Mouse (Mus musculus) CH12.LX (cell line): ENCODE measurements around the gene Dnajc17. TPM values are rescaled to one million over a fixed set of nuclear protein-coding genes. Genes with fewer than 3 reads are reported as not detected.
A peak's percentile ranks its signal among the peaks of the same experiment; 100 is the strongest.

Experiments
- DNase-seq: peaks from one replicate; pipeline ENCODE4 v3.0.0-alpha.2; 2013; ENCODE audit errors: extremely low read depth
- H3K27ac ChIP-seq: 2 replicates; pipeline ENCODE4 v1.5.1; 2012; ENCODE audit warnings: low read depth, mild to moderate bottlenecking, control low read depth, moderate library complexity; ENCODE audit not compliant: insufficient read depth
- H3K27me3 ChIP-seq: replicated peaks from 2 replicates; pipeline ENCODE3; 2012; ENCODE audit warnings: inconsistent platforms
- H3K36me3 ChIP-seq, 2 experiments: replicated peaks in 1 of 2; 2 replicates each; pipeline versions ENCODE3 to v1.6.1; 2012; ENCODE audit warnings: inconsistent platforms in 1 of 2, low read length in 1 of 2, mild to moderate bottlenecking in 1 of 2, mixed read lengths in 1 of 2, moderate library complexity in 1 of 2; ENCODE audit not compliant: control insufficient read depth in 1 of 2, insufficient read depth in 1 of 2
- H3K4me1 ChIP-seq, 2 experiments: 2 replicates each; pipeline ENCODE4 v1.6.1; 2012; ENCODE audit warnings: inconsistent platforms in 1 of 2, moderate library complexity in 1 of 2; ENCODE audit not compliant: insufficient read depth in 2 of 2, control insufficient read depth in 1 of 2
- H3K4me2 ChIP-seq: 2 replicates; pipeline ENCODE4 v1.6.1; 2012; ENCODE audit warnings: low read depth, mild to moderate bottlenecking, control low read depth; ENCODE audit not compliant: poor library complexity, insufficient read depth, severe bottlenecking
- H3K4me3 ChIP-seq, 3 experiments: fragments of 150-350 bp in 1 of 3; sonication (generic) in 1 of 3; replicated peaks in 1 of 3; 2 replicates each; pipeline versions ENCODE3 to v1.5.1; 2011 to 2012; ENCODE audit warnings: low read depth in 2 of 3, low read length in 2 of 3, mild to moderate bottlenecking in 2 of 3, moderate library complexity in 2 of 3, control low read depth in 1 of 3, improper control_type of control experiment in 1 of 3, inconsistent platforms in 1 of 3, mixed read lengths in 1 of 3; ENCODE audit not compliant: poor library complexity in 1 of 3
- H3K79me2 ChIP-seq: replicated peaks from 2 replicates; pipeline ENCODE4 v1.6.1; 2012; ENCODE audit warnings: mild to moderate bottlenecking, moderate library complexity; ENCODE audit not compliant: control insufficient read depth, poor library complexity, insufficient read depth, severe bottlenecking; ENCODE audit errors: extremely low read depth
- H3K9ac ChIP-seq: 2 replicates; pipeline ENCODE4 v1.6.1; 2012; ENCODE audit warnings: low read depth, mild to moderate bottlenecking, control low read depth, moderate library complexity; ENCODE audit not compliant: insufficient read depth
- H3K9me3 ChIP-seq: replicated peaks from 2 replicates; pipeline ENCODE3; 2012; ENCODE audit warnings: low read length, inconsistent platforms, mixed read lengths
- CHD1 ChIP-seq: IDR thresholded peaks from 2 replicates; pipeline ENCODE4 v1.6.1; 2012; ENCODE audit warnings: low read depth, low read length, improper control_type of control experiment, inconsistent platforms
- CHD2 ChIP-seq: IDR thresholded peaks from 2 replicates; pipeline ENCODE4 v1.6.1; 2011; ENCODE audit warnings: low read length, improper control_type of control experiment
- CTCF ChIP-seq, 2 experiments: IDR thresholded peaks in 1 of 2; conservative IDR thresholded peaks in 1 of 2; 2 replicates each; pipeline ENCODE4 v1.5.1; 2011 to 2012; ENCODE audit warnings: low read depth in 2 of 2, low read length in 2 of 2, improper control_type of control experiment in 1 of 2, inconsistent platforms in 1 of 2, mild to moderate bottlenecking in 1 of 2, moderate library complexity in 1 of 2
- E2F4 ChIP-seq: IDR thresholded peaks from 2 replicates; pipeline ENCODE4 v1.6.1; 2011; ENCODE audit warnings: low read depth, low read length, improper control_type of control experiment; ENCODE audit not compliant: insufficient replicate concordance
- EP300 ChIP-seq: IDR thresholded peaks from 2 replicates; pipeline ENCODE4 v1.6.1; 2011; ENCODE audit warnings: low read length, improper control_type of control experiment
- ETS1 ChIP-seq: conservative IDR thresholded peaks from 2 replicates; pipeline ENCODE4 v1.6.1; 2012; ENCODE audit warnings: low read depth, mild to moderate bottlenecking, inconsistent platforms, low read length, improper control_type of control experiment, moderate library complexity
- IRF4 ChIP-seq: IDR thresholded peaks from 2 replicates; pipeline ENCODE4 v1.6.1; 2014; ENCODE audit warnings: low read depth, mild to moderate bottlenecking, inconsistent platforms, low read length, improper control_type of control experiment
- MAX ChIP-seq: IDR thresholded peaks from 2 replicates; pipeline ENCODE4 v1.6.1; 2011; ENCODE audit warnings: low read length, improper control_type of control experiment
- MXI1 ChIP-seq: IDR thresholded peaks from 2 replicates; pipeline ENCODE4 v1.6.1; 2011; ENCODE audit warnings: mild to moderate bottlenecking, low read depth, low read length, improper control_type of control experiment
- MYC ChIP-seq: IDR thresholded peaks from 2 replicates; pipeline ENCODE4 v1.6.1; 2011; ENCODE audit warnings: low read depth, mild to moderate bottlenecking, improper control_type of control experiment, low read length
- NELFE ChIP-seq: IDR thresholded peaks from 2 replicates; pipeline ENCODE4 v1.6.1; 2011; ENCODE audit warnings: low read depth, low read length, improper control_type of control experiment
- POLR2A ChIP-seq: IDR thresholded peaks from 2 replicates; pipeline ENCODE4 v1.6.1; 2011; ENCODE audit warnings: low read depth, mild to moderate bottlenecking, improper control_type of control experiment, low read length
- POLR2AphosphoS2 ChIP-seq: IDR thresholded peaks from 2 replicates; pipeline ENCODE4 v1.6.1; 2011; ENCODE audit warnings: low read depth, low read length, improper control_type of control experiment
- RAD21 ChIP-seq: IDR thresholded peaks from 2 replicates; pipeline ENCODE4 v1.6.1; 2011; ENCODE audit warnings: low read depth, mild to moderate bottlenecking, low read length, improper control_type of control experiment, moderate library complexity
- SIN3A ChIP-seq: IDR thresholded peaks from 2 replicates; pipeline ENCODE4 v1.6.1; 2012; ENCODE audit warnings: low read length, improper control_type of control experiment, inconsistent platforms
- SMC3 ChIP-seq: IDR thresholded peaks from 2 replicates; pipeline ENCODE4 v1.6.1; 2011; ENCODE audit warnings: low read depth, low read length, improper control_type of control experiment
- USF1 ChIP-seq: IDR thresholded peaks from 2 replicates; pipeline ENCODE4 v1.6.1; 2014; ENCODE audit warnings: low read depth, mild to moderate bottlenecking, inconsistent platforms, low read length, improper control_type of control experiment
- USF2 ChIP-seq: conservative IDR thresholded peaks from 2 replicates; pipeline ENCODE4 v1.6.1; 2011; ENCODE audit warnings: low read depth, low read length, improper control_type of control experiment
- ZNF384 ChIP-seq: IDR thresholded peaks from 2 replicates; pipeline ENCODE4 v1.6.1; 2012; ENCODE audit warnings: low read depth, low read length, improper control_type of control experiment, inconsistent platforms
- dilution Hi-C: fragments of 300-500 bp; cut with MboI; formaldehyde crosslinking; loops from 2 replicates; pipeline ENCODE4 v1.14.3; 2020; ENCODE audit warnings: low sequenced_read_pairs; ENCODE audit not compliant: extremely low pct_unique_long_range_greater_than_20kb, extremely low pct_ligation_motif_present
- in situ Hi-C: fragments of 300-500 bp; cut with MboI; formaldehyde crosslinking; loops from 3 replicates; pipeline ENCODE4 v1.14.3; 2019; ENCODE audit warnings: low sequenced_read_pairs, low pct_ligation_motif_present, low pct_unique_long_range_greater_than_20kb, mixed read lengths
- polyA plus RNA-seq: library from polyadenylated mRNA; unstranded; fragments of >175 nt; gene quantifications from 2 replicates; pipeline ENCODE4 v1.2.1, GENCODE M21; 2012; ENCODE audit warnings: low read depth; ENCODE audit not compliant: insufficient read length
- total RNA-seq, 2 experiments: library from RNA; depleted of rRNA; stranded (reverse); fragments of 300-350 nt in 1 of 2; fragments of >200 nt in 1 of 2; gene quantifications; 2 replicates each; pipeline ENCODE4 v1.2.3; 2012 to 2014

The Dnajc17 gene
- total and polyA plus RNA-seq, 3 experiments: 15.3 to 22.9 (median 19.8) TPM

DNA sequence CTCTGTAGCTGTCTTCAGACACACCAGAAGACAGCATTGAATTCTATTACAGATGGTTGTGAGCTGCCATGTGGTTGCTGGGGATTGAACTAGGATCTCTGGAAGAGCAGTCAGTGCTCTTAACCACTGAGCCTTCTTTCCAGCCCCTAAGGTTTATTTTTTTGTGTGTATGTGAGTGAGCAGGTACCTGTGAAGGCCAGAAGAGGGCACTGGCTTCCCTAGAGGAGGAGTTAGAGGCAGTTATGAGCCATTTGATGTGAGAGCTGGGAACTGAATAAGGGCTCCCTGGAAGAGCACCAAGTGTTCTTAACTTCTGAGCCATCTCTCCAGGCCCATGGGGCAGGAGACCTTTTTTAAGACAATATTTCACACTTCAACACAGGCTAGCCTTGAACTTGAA lies 43.2 kb downstream of the Dnajc17 start:
- Histone ChIP-seq H3K4me1 (peaks cover 8 to 40% of the 10 kb centered on the region in 2 experiments), H3K4me3 (no peak overlapping the region), H3K36me3 (no peaks in the 10 kb centered on the region), H3K27me3 (peaks cover 13% of the 10 kb centered on the region), H3K27ac (no peak overlapping the region), H3K9ac (no peak overlapping the region), H3K9me3 (peaks cover 8% of the 10 kb centered on the region), H3K79me2 (no peaks in the 10 kb centered on the region), H3K4me2 (no peak overlapping the region)
- dilution Hi-C loops (no loop called here), in situ Hi-C loops (no loop called here)
- peak in 1 of 2 experiments; percentile 47; a peak in 2 of 4 replicates for TF ChIP-seq CTCF (conservative IDR thresholded peaks at IDR 0.05 in 1 of 2, IDR thresholded peaks at IDR 0.05 in 1 of 2; ENCODE audit: low read depth in 2 of 2, low read length in 2 of 2)
- TF ChIP-seq USF1: no peak
- peak; percentile 32 for TF ChIP-seq SMC3
- TF ChIP-seq RAD21: peak; percentile 14
- DNase-seq: no peak

GRCm38 (mm10) chr2:119163999-119164398 lies 44.6 kb downstream of the Dnajc17 start:
- in situ Hi-C loops: no loop called here

DNA sequence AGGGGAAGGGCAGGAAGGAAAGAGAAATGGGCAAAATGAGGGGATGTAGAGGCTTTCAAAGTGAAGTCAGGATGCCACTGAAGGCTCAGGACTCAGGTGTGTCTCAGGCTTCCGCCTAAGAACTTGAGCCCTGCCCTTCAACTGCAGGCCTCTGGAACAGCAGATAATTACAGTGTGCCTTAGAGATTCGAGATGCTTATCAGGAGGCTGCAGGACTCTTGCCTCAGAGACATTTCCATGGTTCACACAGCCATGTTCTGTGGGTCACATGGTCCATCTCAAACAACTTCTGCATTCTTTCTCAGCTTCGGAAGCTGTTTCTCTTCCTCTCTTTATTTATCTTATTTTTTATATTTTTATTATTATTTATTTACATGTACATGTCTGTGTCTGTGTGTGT lies 45.5 kb downstream of the Dnajc17 start:
- TF ChIP-seq CHD2 (no peak), CHD1 (no peak), IRF4 (no peak), POLR2AphosphoS2 (no peak)
- Histone ChIP-seq H3K79me2 (no peaks in the 10 kb centered on the region), H3K4me2 (no peak overlapping the region), H3K9me3 (peaks cover 8% of the 10 kb centered on the region), H3K27me3 (peaks cover 21% of the 10 kb centered on the region), H3K36me3 (no peaks in the 10 kb centered on the region), H3K27ac (no peak overlapping the region), H3K9ac (no peak overlapping the region), H3K4me3 (no peak overlapping the region), H3K4me1 (peaks cover 5 to 22% of the 10 kb centered on the region in 2 experiments; a peak in 2 of 4 replicates)
- in situ Hi-C loops (no loop called here), dilution Hi-C loops (no loop called here)
- no peak for DNase-seq

More at GRCm38 (mm10) chr2:119163999-119164398, 44.6 kb downstream of the Dnajc17 start:
- Histone ChIP-seq H3K4me1 (peaks cover 5 to 26% of the 10 kb centered on the region in 2 experiments; a peak in 2 of 4 replicates), H3K79me2 (no peaks in the 10 kb centered on the region), H3K27ac (no peak overlapping the region), H3K4me2 (no peak overlapping the region), H3K36me3 (no peaks in the 10 kb centered on the region), H3K27me3 (peaks cover 21% of the 10 kb centered on the region)
- dilution Hi-C loops: no loop called here
- no peak for DNase-seq
- TF ChIP-seq ETS1 (no peak), IRF4 (peak; percentile 71), NELFE (no peak), MXI1 (no peak), MAX (no peak), EP300 (peak; percentile 56; the same call in 1 of the 2 replicates), E2F4 (no peak), POLR2A (no peak), MYC (no peak), USF2 (no peak), SIN3A (no peak), RAD21 (no peak), ZNF384 (no peak)
- TF ChIP-seq, all 38 proteins: peak for 2
- no peak overlapping the region for H3K4me3 ChIP-seq
- H3K9ac ChIP-seq: no peak overlapping the region
- peaks cover 8% of the 10 kb centered on the region for H3K9me3 ChIP-seq
